Mouse (Mus musculus) CD4-positive helper T cell, adult 2 months (primary cell): ENCODE measurements at regions not wholly inside any gene's neighbourhood (a gene's known extent, or its start where the extent isn't known, plus 50 kb on each side); places are given as distances from the start of the nearest gene placed in this dataset.

Experiments
- DNase-seq: peaks from one replicate; pipeline ENCODE4 v3.0.0-alpha.2; 2012; ENCODE audit warnings: low read depth, missing footprints, low spot score

DNA sequence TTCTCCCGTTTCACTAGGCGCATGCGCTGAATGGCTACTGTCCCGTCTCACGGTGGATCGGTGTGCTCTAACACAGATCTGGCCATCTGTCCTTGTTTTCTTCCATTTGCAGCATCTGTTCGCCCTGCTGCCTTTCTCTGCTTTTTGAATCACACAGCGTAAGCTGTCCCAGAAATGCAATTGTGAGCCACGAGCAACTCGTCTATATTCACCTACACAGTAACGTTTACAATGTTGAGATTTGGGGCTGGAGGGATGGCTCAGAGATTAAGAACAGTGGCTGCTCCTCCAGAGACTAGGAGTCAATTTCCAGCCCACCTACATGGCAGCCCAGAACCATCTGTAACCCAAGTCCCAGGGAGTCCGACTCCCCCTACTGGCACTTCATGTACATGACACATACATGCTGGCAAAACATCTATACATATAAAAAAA lies 72.2 kb upstream of the Cnot2 start:
- no peak for DNase-seq

DNA sequence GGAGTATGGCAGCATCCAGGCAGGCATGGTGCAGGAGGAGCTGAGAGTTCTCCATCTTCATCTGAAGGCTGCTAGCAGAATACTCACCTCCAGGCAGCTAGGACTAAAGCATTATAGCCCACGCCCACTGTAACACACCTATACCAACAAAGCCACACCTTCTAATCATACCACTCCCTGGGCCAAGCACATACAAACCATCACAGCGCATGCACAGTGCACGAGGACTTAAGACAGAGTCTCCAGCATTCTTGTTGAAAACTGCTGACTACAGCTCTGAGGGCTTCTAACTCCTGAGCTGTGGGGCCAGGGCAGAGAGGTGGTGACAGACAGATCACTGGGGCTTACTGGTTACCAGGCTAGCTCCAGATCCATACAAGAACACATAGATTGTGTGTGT lies 68.0 kb upstream of the Cnot2 start:
- DNase-seq = no peak

DNA sequence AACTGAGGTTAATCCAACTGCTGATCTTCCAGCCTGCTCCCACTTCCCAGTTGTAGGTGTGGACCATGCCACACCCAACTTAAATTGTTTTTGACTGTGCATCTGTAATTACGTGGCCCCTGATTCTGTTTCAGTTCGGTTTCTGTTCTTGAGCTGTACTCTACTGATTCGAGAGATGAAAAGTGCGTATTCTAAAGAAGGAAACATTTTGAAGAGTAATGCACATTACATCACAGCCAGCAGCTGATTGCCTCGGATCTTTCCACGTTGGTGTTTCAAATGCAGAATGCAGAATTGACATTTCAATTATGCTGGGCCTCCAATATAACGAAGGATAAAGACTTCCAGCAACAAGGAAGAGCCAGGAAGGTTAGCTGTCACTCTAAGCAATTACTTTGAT lies 64.7 kb upstream of the Cnot2 start:
- no peak for DNase-seq

DNA sequence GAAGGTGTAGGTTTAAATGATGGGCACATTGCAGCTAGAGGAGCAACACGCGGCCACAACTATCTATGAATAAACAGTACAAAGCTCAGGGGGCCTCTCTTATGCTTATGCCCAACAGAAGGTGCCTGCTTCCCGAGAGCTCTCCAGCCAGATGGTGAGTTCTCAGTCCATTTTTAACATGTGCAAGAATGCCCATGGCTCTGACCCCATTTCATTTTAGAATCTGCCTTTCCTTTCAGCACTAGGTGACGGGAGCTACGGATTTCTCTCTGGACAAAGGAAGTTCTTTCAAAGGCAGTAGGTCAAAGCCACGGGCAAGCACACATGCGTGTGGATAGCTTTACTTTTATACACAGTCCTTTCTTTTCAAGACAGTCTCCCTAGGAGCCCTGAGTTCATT lies 64.3 kb upstream of the Cnot2 start:
- no peak for DNase-seq

DNA sequence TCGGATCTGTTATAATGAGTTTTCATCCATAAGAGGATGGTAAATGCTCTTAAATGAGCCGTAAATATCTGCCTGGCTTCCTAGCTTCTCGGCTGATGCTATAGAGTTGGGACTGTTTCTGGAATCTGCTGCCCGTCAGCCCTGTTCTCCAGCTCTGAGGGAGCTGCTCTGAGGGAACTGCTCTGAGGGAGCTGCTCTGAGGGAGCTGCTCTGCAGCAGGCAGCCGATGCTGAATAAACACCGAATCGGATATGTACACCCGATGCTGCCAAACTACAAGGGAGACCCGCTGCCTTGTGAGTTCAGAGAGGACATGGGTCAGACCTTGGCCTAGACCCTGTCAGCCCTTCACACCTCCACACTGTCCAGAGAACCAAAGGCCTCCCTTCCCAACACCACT lies 63.8 kb upstream of the Cnot2 start:
- DNase-seq = no peak
